Mouse (Mus musculus) hindbrain, embryonic 14.5 days (tissue): ENCODE data around the gene Trp73. TPM values are rescaled to one million over a fixed set of nuclear protein-coding genes. Genes with fewer than 3 reads are reported as not detected.

Experiments used
- ATAC-seq: fragments of 200-750 bp; cut with Nextera tagmentation; 2 replicates; pipeline ENCODE4 v1.8.0; 2017; ENCODE audit warnings: moderate number of reproducible peaks, mild to moderate bottlenecking, moderate TSS enrichment, moderate library complexity; ENCODE audit not compliant: low FRiP score
- DNase-seq: peaks from one replicate; pipeline ENCODE4 v3.0.0-alpha.2; 2015; ENCODE audit warnings: low spot score
- H3K27ac ChIP-seq: fragments of 300-500 bp; sonication (generic); 2 replicates; pipeline ENCODE4 v1.5.1; 2014; ENCODE audit warnings: mild to moderate bottlenecking, moderate library complexity
- H3K27me3 ChIP-seq: fragments of 300-500 bp; sonication (generic); 2 replicates; pipeline ENCODE4 v1.6.1; 2014; ENCODE audit warnings: mild to moderate bottlenecking, low read length, mixed read lengths; ENCODE audit not compliant: control insufficient read depth, insufficient read depth
- H3K36me3 ChIP-seq: fragments of 300-500 bp; sonication (generic); replicated peaks from 2 replicates; pipeline ENCODE4 v1.6.1; 2014; ENCODE audit not compliant: control insufficient read depth, insufficient read depth
- H3K4me1 ChIP-seq: fragments of 300-500 bp; sonication (generic); replicated peaks from 2 replicates; pipeline ENCODE4 v1.6.1; 2014; ENCODE audit warnings: antibody characterized with exemption, low read length, mixed read lengths; ENCODE audit not compliant: control insufficient read depth, insufficient read depth
- H3K4me2 ChIP-seq: fragments of 300-500 bp; sonication (generic); replicated peaks from 2 replicates; pipeline ENCODE4 v1.6.1; 2014; ENCODE audit warnings: mild to moderate bottlenecking, moderate library complexity
- H3K4me3 ChIP-seq: fragments of 300-500 bp; sonication (generic); replicated peaks from 2 replicates; pipeline ENCODE4 v1.5.1; 2014; ENCODE audit warnings: mild to moderate bottlenecking, low read length
- H3K9ac ChIP-seq: fragments of 300-500 bp; sonication (generic); 2 replicates; pipeline ENCODE4 v1.6.1; 2014
- H3K9me3 ChIP-seq: fragments of 300-500 bp; sonication (generic); 2 replicates; pipeline ENCODE4 v1.6.1; 2016; ENCODE audit warnings: low read length; ENCODE audit not compliant: control insufficient read depth
- WGBS: fragments of 180-500 bp; shearing (Covaris S2); extraction: QIAGEN DNeasy Blood & Tissue Kit; methylation state at CpG from one replicate; pipeline ENCODE4 v1.1.7; 2014; 5-methylcytosine and 5-hydroxymethylcytosine counted together
- polyA plus RNA-seq: library from polyadenylated mRNA; unstranded; fragments of >200 nt; fragmentation: Nextera tagmentation; extraction: Ambion mirVana; gene quantifications from 2 replicates; pipeline ENCODE4 v1.2.1, GENCODE M21; 2014

Gene Trp73
- polyA plus RNA-seq, 1 experiment from 2014 or later: 0.96 TPM

GRCm38 (mm10) chr4:154118782-154119181 is 21.2 kb downstream of the Trp73 start:
- DNase-seq (no peak), ATAC-seq (no peak)
- H3K4me2 ChIP-seq: no peak overlapping the region
- no peak overlapping the region for H3K4me3 ChIP-seq
- H3K4me1 ChIP-seq: no peaks in the 10 kb centered on the region
- no peaks in the 10 kb centered on the region for H3K27me3 ChIP-seq
- H3K9ac ChIP-seq: no peak overlapping the region
- no peaks in the 10 kb centered on the region for H3K36me3 ChIP-seq
- 68% methylated on average over 9 of the region's 9 CpGs for WGBS
- H3K27ac ChIP-seq: no peak overlapping the region
- H3K9me3 ChIP-seq: no peaks in the 10 kb centered on the region

- Histone ChIP-seq H3K27ac (no peak overlapping the region), H3K4me2 (no peak overlapping the region), H3K4me1 (no peaks in the 10 kb centered on the region), H3K4me3 (no peak overlapping the region), H3K27me3 (no peaks in the 10 kb centered on the region), H3K36me3 (no peaks in the 10 kb centered on the region), H3K9ac (no peak overlapping the region), H3K9me3 (no peaks in the 10 kb centered on the region)
- 40% methylated on average over 7 of the region's 7 CpGs for WGBS
- DNase-seq (no peak), ATAC-seq (no peak)
These were observed 23.6 kb downstream of the Trp73 start for GRCm38 (mm10) chr4:154116421-154116820.

DNA sequence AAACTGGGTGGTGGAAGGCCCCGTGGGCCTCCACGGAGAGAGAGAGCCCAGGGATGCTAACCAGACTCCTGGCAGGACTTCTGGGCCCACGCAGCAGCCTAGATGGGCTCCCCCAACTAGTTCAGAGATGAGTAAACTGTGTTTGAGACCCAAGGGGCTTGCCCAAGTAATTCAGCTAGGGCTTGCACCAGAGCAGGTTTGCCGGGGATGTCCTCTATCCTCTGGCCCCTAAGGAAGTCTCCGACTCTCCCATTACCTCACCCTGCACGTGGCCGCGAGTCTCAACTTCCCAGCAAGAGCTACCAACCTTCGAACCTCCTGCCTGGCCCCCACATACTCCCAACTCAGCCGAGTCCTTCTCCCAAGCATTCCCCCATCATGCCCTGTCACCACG is 30.2 kb downstream of the Trp73 start:
- no peak overlapping the region for H3K4me3 ChIP-seq
- ATAC-seq (no peak), DNase-seq (no peak)
- H3K9me3 ChIP-seq: no peaks in the 10 kb centered on the region
- no peak overlapping the region for H3K9ac ChIP-seq
- no peaks in the 10 kb centered on the region for H3K4me1 ChIP-seq
- 0 out of 2 replicates have a peak, but pooled peaks cover 2% of the 10 kb centered on the region for H3K27me3 ChIP-seq
- WGBS: 79% methylated on average over 11 of the region's 11 CpGs
- no peak overlapping the region for H3K27ac ChIP-seq
- H3K4me2 ChIP-seq: no peak overlapping the region
- no peaks in the 10 kb centered on the region for H3K36me3 ChIP-seq

DNA sequence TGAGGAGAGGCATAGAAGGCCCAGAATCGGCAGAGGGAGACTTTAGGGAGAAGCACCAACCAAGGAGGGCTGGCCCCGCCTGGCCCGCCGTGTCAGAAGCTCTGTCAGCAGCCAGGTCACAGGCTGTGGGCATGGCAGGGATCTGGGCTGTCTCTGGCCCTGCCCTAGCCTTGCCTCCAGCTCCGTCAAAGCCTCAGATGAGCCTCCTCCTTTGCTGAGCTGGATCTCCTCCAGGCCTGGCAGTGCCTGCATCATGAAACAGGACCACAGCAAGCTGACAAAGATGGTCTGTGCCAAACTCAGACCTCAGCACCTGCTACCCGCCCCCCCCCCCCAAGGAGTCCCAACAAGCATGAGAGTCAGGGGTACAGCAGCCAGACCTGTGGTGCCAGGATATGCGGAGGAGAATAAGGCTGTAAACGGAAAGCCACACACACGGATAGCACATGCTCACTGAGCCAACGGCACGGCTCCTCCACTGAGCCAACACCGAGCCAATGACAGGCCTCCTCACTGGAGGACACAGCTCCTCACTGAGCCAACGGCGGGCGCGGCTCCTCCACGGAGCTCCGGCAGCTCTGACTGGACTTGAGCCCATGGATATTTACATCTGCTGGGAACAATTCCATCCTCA is 30.7 kb downstream of the Trp73 start:
- WGBS: 48% methylated on average over 18 of the region's 18 CpGs
- H3K36me3 ChIP-seq: no peaks in the 10 kb centered on the region
- no peaks in the 10 kb centered on the region for H3K4me1 ChIP-seq
- no peak overlapping the region for H3K27ac ChIP-seq
- H3K9ac ChIP-seq: no peak overlapping the region
- ATAC-seq: peak; percentile 59; the same call in 1 of the 2 replicates
- H3K27me3 ChIP-seq: 0 out of 2 replicates have a peak, but pooled peaks cover 2% of the 10 kb centered on the region
- H3K4me2 ChIP-seq: no peak overlapping the region
- DNase-seq: no peak
- no peak overlapping the region for H3K4me3 ChIP-seq
- H3K9me3 ChIP-seq: no peaks in the 10 kb centered on the region

DNA sequence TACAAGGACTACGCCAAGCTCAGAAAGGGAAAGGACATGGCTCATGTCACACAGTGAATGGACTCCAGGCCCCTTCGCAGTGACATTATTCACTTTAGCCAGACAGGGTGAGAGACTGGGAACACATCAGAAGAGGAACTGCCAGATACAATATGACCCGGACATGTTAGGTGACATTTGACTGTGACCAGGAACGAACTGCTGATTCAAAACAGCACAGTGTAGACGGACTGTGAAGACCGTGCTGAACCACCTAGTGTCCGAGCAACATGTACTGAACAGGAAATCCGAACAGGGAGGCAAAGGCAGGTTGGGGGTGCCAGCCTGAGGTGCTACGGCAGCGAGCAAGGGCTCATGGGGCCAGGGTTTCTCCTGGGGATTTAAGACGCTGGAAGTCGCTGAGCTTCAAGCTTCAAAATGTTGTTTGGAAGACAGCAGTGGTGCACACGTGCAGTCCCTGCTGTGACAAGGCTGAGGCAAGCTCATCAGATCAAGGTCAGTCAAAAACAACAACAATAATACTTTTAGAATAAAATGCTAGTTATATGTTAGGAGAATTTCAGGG is 33.4 kb downstream of the Trp73 start:
- 81% methylated on average over 13 of the region's 13 CpGs for WGBS
- H3K4me1 ChIP-seq: no peaks in the 10 kb centered on the region
- H3K4me3 ChIP-seq: no peak overlapping the region
- ATAC-seq: no peak
- 0 out of 2 replicates have a peak, but pooled peaks cover 2% of the 10 kb centered on the region for H3K27me3 ChIP-seq
- H3K9ac ChIP-seq: no peak overlapping the region
- H3K9me3 ChIP-seq: no peaks in the 10 kb centered on the region
- H3K27ac ChIP-seq: no peak overlapping the region
- no peak for DNase-seq
- H3K4me2 ChIP-seq: no peak overlapping the region
- no peaks in the 10 kb centered on the region for H3K36me3 ChIP-seq

DNA sequence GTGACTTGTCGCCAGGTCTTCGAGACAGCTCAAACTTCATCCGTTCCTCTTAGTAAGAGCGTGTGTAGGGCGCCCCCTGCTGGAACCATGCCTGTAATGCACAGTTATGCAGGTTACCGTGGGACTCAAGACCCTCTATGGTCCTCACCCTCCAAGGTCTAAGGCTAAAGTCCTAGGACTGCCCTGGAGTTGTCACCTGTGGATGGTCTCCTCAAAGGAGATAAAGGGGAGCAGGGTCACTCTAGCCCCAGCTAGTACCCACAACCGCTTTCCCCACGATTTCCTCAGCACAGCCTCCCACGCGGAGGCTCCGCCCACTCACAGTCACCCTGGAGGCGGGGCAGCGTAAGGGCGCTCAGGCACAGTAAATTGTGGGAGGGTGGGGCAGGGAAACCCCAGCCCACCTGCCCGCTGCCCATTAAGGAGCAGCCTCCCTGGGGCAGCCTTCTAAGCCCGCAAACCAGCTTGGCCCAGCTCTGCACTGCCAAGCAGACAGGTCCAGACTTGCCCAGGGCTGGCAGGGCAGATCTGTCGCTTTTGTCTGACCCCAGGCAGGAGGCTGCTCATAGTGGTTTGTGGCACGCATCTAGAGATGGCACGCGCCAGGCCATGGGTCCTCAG is 34.5 kb downstream of the Trp73 start:
- Histone ChIP-seq H3K9ac (no peak overlapping the region), H3K4me1 (no peaks in the 10 kb centered on the region), H3K9me3 (no peaks in the 10 kb centered on the region), H3K27ac (no peak overlapping the region), H3K27me3 (0 out of 2 replicates have a peak, but pooled peaks cover 2% of the 10 kb centered on the region), H3K4me3 (no peak overlapping the region), H3K36me3 (no peaks in the 10 kb centered on the region), H3K4me2 (peak overlapping the region; percentile 39)
- DNase-seq (peak; percentile 74), ATAC-seq (peak; percentile 57; the same call in 1 of the 2 replicates)
- WGBS: 30% methylated on average over 20 of the region's 20 CpGs

DNA sequence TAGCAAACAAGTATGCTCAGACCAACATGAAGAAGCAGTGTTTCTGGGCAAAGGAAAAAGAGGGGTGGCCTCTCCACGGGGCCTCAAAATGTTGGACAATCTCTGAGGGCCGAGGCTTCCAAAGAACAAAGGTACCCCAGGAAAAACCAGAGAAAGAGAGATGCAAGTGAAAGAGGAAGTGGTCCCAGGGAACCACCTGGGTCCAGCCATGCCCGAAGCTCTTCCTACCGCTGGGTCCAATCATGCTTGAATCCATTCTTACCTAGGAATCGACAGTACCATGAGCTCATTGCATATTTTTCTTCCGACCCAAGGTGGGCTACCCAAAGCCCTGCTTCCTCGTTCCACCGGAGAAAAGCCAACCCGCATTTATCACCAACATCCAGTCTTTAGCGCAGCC is 36.1 kb downstream of the Trp73 start:
- no peaks in the 10 kb centered on the region for H3K9me3 ChIP-seq
- H3K4me1 ChIP-seq: no peaks in the 10 kb centered on the region
- H3K9ac ChIP-seq: no peak overlapping the region
- H3K4me2 ChIP-seq: no peak overlapping the region
- DNase-seq: no peak
- no peak for ATAC-seq
- no peak overlapping the region for H3K4me3 ChIP-seq
- H3K36me3 ChIP-seq: no peaks in the 10 kb centered on the region
- H3K27me3 ChIP-seq: 0 out of 2 replicates have a peak, but pooled peaks cover 2% of the 10 kb centered on the region
- H3K27ac ChIP-seq: no peak overlapping the region
- WGBS: 90% methylated on average over 10 of the region's 10 CpGs

DNA sequence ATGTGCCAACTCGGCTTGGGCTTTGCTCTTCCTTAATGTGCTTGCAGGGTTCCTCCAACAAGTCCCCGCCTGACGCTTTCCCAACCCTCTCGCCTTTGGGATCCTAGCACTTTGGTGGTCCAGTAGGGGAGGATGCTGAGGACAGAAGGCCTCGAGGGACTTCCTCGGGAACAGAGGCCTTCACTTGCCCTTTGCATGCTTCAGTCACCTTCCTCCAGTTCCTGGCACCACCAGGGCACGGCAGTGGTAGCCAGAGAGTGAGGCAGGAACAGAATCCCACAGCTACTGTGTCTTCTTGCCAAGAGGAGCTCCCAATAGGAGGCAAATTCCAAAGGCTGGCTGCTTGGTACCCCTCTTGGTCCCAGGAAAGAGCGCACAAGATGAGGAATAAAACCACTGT is 36.6 kb downstream of the Trp73 start:
- WGBS: 80% methylated on average over 8 of the region's 8 CpGs

DNA sequence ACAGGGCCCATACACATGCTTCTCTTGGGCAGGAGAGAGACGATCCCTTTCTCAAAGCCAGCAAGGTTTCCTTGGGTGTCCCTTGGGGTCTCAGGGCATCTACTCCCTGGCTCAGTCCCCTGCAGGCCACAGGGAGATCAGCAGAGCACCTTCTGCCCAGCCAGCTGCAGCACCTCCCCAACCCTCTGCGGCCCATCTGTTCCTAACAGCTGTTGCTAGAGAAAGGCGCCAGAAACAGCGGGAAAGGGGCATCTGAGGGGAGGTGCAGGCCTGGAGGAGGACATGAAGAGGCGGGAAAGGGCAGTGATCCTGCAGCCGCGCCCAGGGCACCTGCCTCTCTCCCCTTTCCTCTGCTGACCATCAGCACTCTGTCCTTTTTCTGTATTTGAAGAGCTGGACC is 40.6 kb downstream of the Trp73 start:
- Histone ChIP-seq H3K9ac (no peak overlapping the region), H3K4me1 (no peaks in the 10 kb centered on the region), H3K36me3 (no peaks in the 10 kb centered on the region), H3K9me3 (no peaks in the 10 kb centered on the region), H3K27ac (no peak overlapping the region), H3K4me3 (no peak overlapping the region), H3K4me2 (no peak overlapping the region), H3K27me3 (no peaks in the 10 kb centered on the region)
- WGBS: 55% methylated on average over 7 of the region's 7 CpGs
- DNase-seq (no peak), ATAC-seq (no peak)

More for the DNA sequence above, 36.6 kb downstream of the Trp73 start:
- Histone ChIP-seq H3K36me3 (no peaks in the 10 kb centered on the region), H3K9ac (no peak overlapping the region), H3K4me1 (no peaks in the 10 kb centered on the region), H3K4me2 (no peak overlapping the region), H3K9me3 (no peaks in the 10 kb centered on the region), H3K4me3 (no peak overlapping the region), H3K27me3 (no peaks in the 10 kb centered on the region), H3K27ac (no peak overlapping the region)
- ATAC-seq (no peak), DNase-seq (no peak)
